Mouse (Mus musculus) layer of hippocampus, adult 9-10 months (tissue): ENCODE measurements around the gene Snap47.
"Not testable (repeated sequence)": the region's sequence is repeated elsewhere in the genome, so short reads cannot be mapped to it uniquely, and the experiment has no call there.

Experiments used
- DNase-seq: peaks from one replicate; pipeline ENCODE4 v3.0.0; 2022; ENCODE audit warnings: low spot score

The Snap47 gene

GRCm38 (mm10) chr11:59367955-59368354 is 83.0 kb downstream of the Snap47 start:
- not testable (repeated sequence) for DNase-seq

- DNase-seq: no peak
Observed at GRCm38 (mm10) chr11:59366633-59367032, 84.4 kb downstream of the Snap47 start.

GRCm38 (mm10) chr11:59366031-59366430 is 85.0 kb downstream of the Snap47 start:
- DNase-seq: no peak

- no peak for DNase-seq
Observed at GRCm38 (mm10) chr11:59364417-59364816, 86.6 kb downstream of the Snap47 start.

GRCm38 (mm10) chr11:59364007-59364406 is 87.0 kb downstream of the Snap47 start:
- no peak for DNase-seq

GRCm38 (mm10) chr11:59361291-59361690 is 89.7 kb downstream of the Snap47 start:
- DNase-seq: no peak
